Mouse (Mus musculus): ENCODE measurements around the gene Spib.

- TF ChIP-seq POLR2A (IDR thresholded peaks at IDR 0.05; ENCODE audit: low read depth, low read length) (no peak), CTCF (IDR thresholded peaks at IDR 0.05; ENCODE audit: extremely low read depth, insufficient read length, insufficient replicate concordance, low read depth, low read length) (no peak)
Measured at GRCm38 (mm10) chr7:44557629-44558028, 25.8 kb upstream of the Spib start.
